Mouse (Mus musculus) stomach, postnatal 0 days (tissue): ENCODE data around the gene Ppfibp2. TPM values are rescaled to one million over a fixed set of nuclear protein-coding genes. Genes with fewer than 3 reads are reported as not detected.

Experiments used
- ATAC-seq: fragments of 200-750 bp; cut with Nextera tagmentation; 2 replicates; pipeline ENCODE4 v1.8.0; 2017; ENCODE audit not compliant: low FRiP score, low TSS enrichment
- DNase-seq: peaks from one replicate; pipeline ENCODE4 v3.0.0-alpha.2; 2016; ENCODE audit warnings: low spot score
- H3K27ac ChIP-seq: fragments of 300-500 bp; sonication (generic); replicated peaks from 2 replicates; pipeline ENCODE4 v1.5.1; 2014; ENCODE audit warnings: mild to moderate bottlenecking, control low read depth
- H3K27me3 ChIP-seq: fragments of 300-500 bp; sonication (generic); 2 replicates; pipeline ENCODE4 v1.6.1; 2014; ENCODE audit warnings: low read length; ENCODE audit not compliant: control insufficient read depth, insufficient read depth
- H3K36me3 ChIP-seq: fragments of 300-500 bp; sonication (generic); 2 replicates; pipeline ENCODE4 v1.6.1; 2014; ENCODE audit warnings: low read length, mixed read lengths; ENCODE audit not compliant: control insufficient read depth, insufficient read depth
- H3K4me1 ChIP-seq: fragments of 300-500 bp; sonication (generic); replicated peaks from 2 replicates; pipeline ENCODE4 v1.6.1; 2014; ENCODE audit warnings: antibody characterized with exemption; ENCODE audit not compliant: control insufficient read depth, insufficient read depth
- H3K4me2 ChIP-seq: fragments of 300-500 bp; sonication (generic); replicated peaks from 2 replicates; pipeline ENCODE4 v1.6.1; 2014; ENCODE audit warnings: low read depth, mild to moderate bottlenecking, control low read depth, moderate library complexity
- H3K4me3 ChIP-seq: fragments of 300-500 bp; sonication (generic); 2 replicates; pipeline ENCODE4 v1.5.1; 2014; ENCODE audit warnings: low read depth, low read length, control low read depth
- H3K9ac ChIP-seq: fragments of 300-500 bp; sonication (generic); 2 replicates; pipeline ENCODE4 v1.6.1; 2014; ENCODE audit warnings: mild to moderate bottlenecking, low read length, control low read depth, mixed read lengths
- H3K9me3 ChIP-seq: fragments of 300-500 bp; sonication (generic); 2 replicates; pipeline ENCODE4 v1.6.1; 2016; ENCODE audit warnings: low read length; ENCODE audit not compliant: control insufficient read depth
- CTCF ChIP-seq: IDR thresholded peaks from 2 replicates; pipeline ENCODE4 v1.5.1; 2016; ENCODE audit warnings: antibody characterized with exemption, low read depth, mild to moderate bottlenecking, moderate library complexity
- EP300 ChIP-seq: optimal IDR thresholded peaks from 2 replicates; pipeline ENCODE3; 2016; ENCODE audit warnings: antibody characterized with exemption
- WGBS: fragments of 180-500 bp; shearing (Covaris S2); extraction: QIAGEN DNeasy Blood & Tissue Kit; methylation state at CpG from one replicate; pipeline ENCODE4 v1.1.7; 2014; 5-methylcytosine and 5-hydroxymethylcytosine counted together
- polyA plus RNA-seq: library from polyadenylated mRNA; unstranded; fragments of >200 nt; fragmentation: Nextera tagmentation; extraction: Ambion mirVana; gene quantifications from 2 replicates; pipeline ENCODE4 v1.2.1, GENCODE M21; 2015

The Ppfibp2 gene
- polyA plus RNA-seq, 1 experiment from 2014 or later = 17.8 TPM

DNA sequence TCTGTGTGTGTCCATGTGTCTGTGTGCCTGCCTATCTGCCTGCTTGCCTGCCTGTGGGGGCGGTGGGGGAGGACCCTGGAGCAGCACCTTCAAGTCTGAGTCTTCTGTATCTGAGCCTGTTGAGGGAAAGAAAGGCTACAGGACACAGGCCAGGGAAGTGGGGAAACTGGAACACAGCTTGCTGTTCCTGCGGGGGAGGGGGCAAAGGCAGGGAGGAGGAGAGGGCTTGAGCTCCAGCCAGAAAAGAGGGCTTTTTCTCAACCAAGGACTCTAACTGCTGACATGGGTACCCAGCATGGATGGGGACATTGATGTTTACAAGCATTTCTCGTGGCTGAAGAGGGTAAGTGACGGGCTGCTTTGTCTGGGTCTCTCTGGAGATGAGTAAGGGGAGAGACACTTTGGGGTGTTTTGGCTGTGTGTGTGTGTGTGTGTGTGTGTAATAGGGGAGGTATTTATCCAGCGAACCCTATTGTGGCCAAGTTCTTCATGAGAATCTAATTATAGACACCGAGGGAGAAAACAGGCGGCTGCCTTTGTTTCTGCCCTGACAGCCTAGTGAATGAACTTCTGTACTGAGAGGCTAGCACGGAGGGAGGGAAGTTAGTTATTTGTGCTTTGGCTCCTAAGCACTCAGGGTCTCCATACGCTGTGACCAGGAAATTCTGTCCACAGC, 70.7 kb downstream of the Ppfibp2 start:
- DNase-seq = peak; percentile 53
- WGBS = 13% methylated on average over 9 of the region's 9 CpGs
- Histone ChIP-seq H3K4me2 (peak overlapping the region; percentile 60), H3K9me3 (no peaks in the 10 kb centered on the region), H3K9ac (peak overlapping the region; percentile 67), H3K27me3 (no peaks in the 10 kb centered on the region), H3K36me3 (no peaks in the 10 kb centered on the region), H3K27ac (peak overlapping the region; percentile 94), H3K4me3 (peak overlapping the region; percentile 44), H3K4me1 (peaks cover 21% of the 10 kb centered on the region)
- no peak for ATAC-seq
- TF ChIP-seq CTCF = no peak
- no peak for TF ChIP-seq EP300

DNA sequence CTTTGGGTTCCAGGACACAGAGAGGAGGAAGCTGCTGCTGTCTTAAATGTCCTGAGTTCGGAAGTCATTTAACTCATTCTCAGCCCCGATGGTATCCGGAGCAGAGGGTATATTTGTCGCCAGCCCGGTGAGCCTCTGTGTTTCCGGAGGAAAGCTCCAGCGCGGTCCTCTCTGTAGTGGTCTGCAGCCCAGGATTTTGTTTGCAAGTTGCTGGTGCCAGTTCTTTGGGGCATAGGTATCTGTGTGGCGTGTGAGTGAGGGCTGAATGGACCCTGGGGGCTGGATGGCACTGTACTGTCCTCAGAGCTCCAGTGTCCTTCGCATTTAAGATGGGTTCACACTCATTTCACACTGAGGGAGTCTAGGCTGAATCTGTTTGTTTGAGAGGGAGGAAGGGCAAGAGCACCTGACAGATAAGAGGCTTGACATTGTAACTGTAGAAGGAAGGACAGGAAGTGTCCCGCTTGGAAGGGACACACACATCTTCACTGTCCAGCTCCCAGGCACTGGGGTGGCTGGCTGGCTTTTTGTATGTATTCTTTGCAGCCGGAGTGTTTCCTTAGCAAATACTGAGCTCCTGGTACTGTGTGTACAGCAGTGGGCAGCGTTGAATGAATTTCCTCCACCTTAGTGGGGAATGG, 71.4 kb downstream of the Ppfibp2 start:
- H3K36me3 ChIP-seq = no peaks in the 10 kb centered on the region
- peak overlapping the region; percentile 67 for H3K9ac ChIP-seq
- peak overlapping the region; percentile 94 for H3K27ac ChIP-seq
- WGBS = 26% methylated on average over 13 of the region's 13 CpGs
- H3K9me3 ChIP-seq = no peaks in the 10 kb centered on the region
- DNase-seq (peak; percentile 59), ATAC-seq (peak; percentile 39)
- TF ChIP-seq EP300 = no peak
- no peak for TF ChIP-seq CTCF
- H3K4me3 ChIP-seq = peak overlapping the region; percentile 44
- H3K4me1 ChIP-seq = peaks cover 20% of the 10 kb centered on the region
- peak overlapping the region; percentile 60 for H3K4me2 ChIP-seq
- H3K27me3 ChIP-seq = no peaks in the 10 kb centered on the region

GRCm38 (mm10) chr7:107668514-107668913, 73.5 kb downstream of the Ppfibp2 start:
- ATAC-seq (no peak), DNase-seq (no peak)
- WGBS = 71% methylated on average over 5 of the region's 5 CpGs
- no peak overlapping the region for H3K4me3 ChIP-seq
- no peak overlapping the region for H3K4me2 ChIP-seq
- H3K4me1 ChIP-seq = peaks cover 16% of the 10 kb centered on the region
- TF ChIP-seq EP300 (no peak), CTCF (no peak)
- H3K9me3 ChIP-seq = no peaks in the 10 kb centered on the region
- no peak overlapping the region for H3K9ac ChIP-seq
- H3K27ac ChIP-seq = no peak overlapping the region
- H3K27me3 ChIP-seq = no peaks in the 10 kb centered on the region
- H3K36me3 ChIP-seq = no peaks in the 10 kb centered on the region

DNA sequence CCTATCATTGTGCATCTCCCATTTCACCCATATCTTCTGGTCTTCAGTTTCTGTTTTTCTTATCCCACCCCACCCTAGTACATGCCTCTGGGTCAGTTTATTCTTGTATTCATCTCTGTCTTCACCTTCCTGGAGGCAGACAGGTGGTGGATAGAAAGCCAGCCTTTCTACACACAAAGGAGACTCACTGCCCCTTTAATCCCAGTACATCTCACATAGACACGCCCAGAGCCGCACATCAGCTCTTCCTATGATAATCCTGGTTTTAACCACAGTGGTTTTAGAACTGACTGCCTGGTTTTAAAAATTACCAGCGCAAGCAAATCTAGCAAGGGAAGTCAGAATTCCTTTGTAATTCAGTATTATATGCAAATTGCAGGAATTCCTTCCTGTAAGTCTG, 80.2 kb downstream of the Ppfibp2 start:
- Histone ChIP-seq H3K4me3 (no peak overlapping the region), H3K27me3 (no peaks in the 10 kb centered on the region), H3K9me3 (no peaks in the 10 kb centered on the region), H3K27ac (peak overlapping the region; percentile 36; the same call in 1 of the 2 replicates), H3K4me2 (no peak overlapping the region), H3K36me3 (no peaks in the 10 kb centered on the region), H3K9ac (no peak overlapping the region), H3K4me1 (no peaks in the 10 kb centered on the region)
- DNase-seq (no peak), ATAC-seq (no peak)
- WGBS = 54% methylated on average over 3 of the region's 3 CpGs
- TF ChIP-seq CTCF (no peak), EP300 (no peak)

GRCm38 (mm10) chr7:107680151-107680852, 85.3 kb downstream of the Ppfibp2 start:
- Histone ChIP-seq H3K4me1 (no peaks in the 10 kb centered on the region), H3K4me2 (no peak overlapping the region), H3K27ac (peak overlapping the region; percentile 81), H3K27me3 (no peaks in the 10 kb centered on the region), H3K36me3 (no peaks in the 10 kb centered on the region; the same call in 1 of the 2 replicates), H3K9me3 (no peaks in the 10 kb centered on the region), H3K9ac (no peak overlapping the region), H3K4me3 (no peak overlapping the region)
- TF ChIP-seq CTCF (no peak), EP300 (no peak)
- WGBS = 44% methylated on average over 6 of the region's 6 CpGs
- no peak for ATAC-seq
- DNase-seq = peak; percentile 38

- H3K4me2 ChIP-seq = no peak overlapping the region
- no peaks in the 10 kb centered on the region; the same call in 1 of the 2 replicates for H3K4me1 ChIP-seq
- H3K36me3 ChIP-seq = no peaks in the 10 kb centered on the region; the same call in 1 of the 2 replicates
- no peaks in the 10 kb centered on the region for H3K27me3 ChIP-seq
- TF ChIP-seq CTCF = no peak
- TF ChIP-seq EP300 = no peak
- H3K27ac ChIP-seq = peak overlapping the region; percentile 81
- H3K9me3 ChIP-seq = no peaks in the 10 kb centered on the region
- no peak overlapping the region for H3K9ac ChIP-seq
- H3K4me3 ChIP-seq = no peak overlapping the region
- DNase-seq (peak; percentile 51), ATAC-seq (peak; percentile 42)
- 50% methylated on average over 2 of the region's 2 CpGs for WGBS
Measured at GRCm38 (mm10) chr7:107681306-107681705, 86.3 kb downstream of the Ppfibp2 start.
